Mouse (Mus musculus) midbrain, embryonic 10.5 days (tissue): ENCODE results near the gene Spata31d1a. TPM values are rescaled to one million over a fixed set of nuclear protein-coding genes. Genes with fewer than 3 reads are reported as not detected.
"Not testable (repeated sequence)": the region's sequence is repeated elsewhere in the genome, so short reads cannot be mapped to it uniquely, and the experiment has no call there.

Source experiments
- DNase-seq: peaks from one replicate; pipeline ENCODE4 v3.0.0-alpha.2; 2017; ENCODE audit warnings: low spot score
- H3K27ac ChIP-seq: fragments of 300-500 bp; sonication (generic); replicated peaks from 2 replicates; pipeline ENCODE4 v1.5.1; 2016; ENCODE audit warnings: mild to moderate bottlenecking
- H3K27me3 ChIP-seq: fragments of 300-500 bp; sonication (generic); 2 replicates; pipeline ENCODE4 v1.6.1; 2016; ENCODE audit warnings: low read depth, mild to moderate bottlenecking; ENCODE audit not compliant: poor library complexity, severe bottlenecking
- H3K36me3 ChIP-seq: fragments of 300-500 bp; sonication (generic); 2 replicates; pipeline ENCODE4 v1.6.1; 2016; ENCODE audit warnings: mild to moderate bottlenecking, moderate library complexity
- H3K4me1 ChIP-seq: fragments of 300-500 bp; sonication (generic); 2 replicates; pipeline ENCODE4 v1.6.1; 2016
- H3K4me3 ChIP-seq: fragments of 300-500 bp; sonication (generic); 2 replicates; pipeline ENCODE4 v1.5.1; 2016; ENCODE audit warnings: mild to moderate bottlenecking, moderate library complexity
- H3K9me3 ChIP-seq: fragments of 300-500 bp; sonication (generic); replicated peaks from 2 replicates; pipeline ENCODE4 v1.6.1; 2016; ENCODE audit warnings: mild to moderate bottlenecking
- WGBS: fragments of 180-500 bp; shearing (Covaris S2); methylation state at CpG from one replicate; pipeline ENCODE4 v1.1.7; 2016; 5-methylcytosine and 5-hydroxymethylcytosine counted together
- polyA plus RNA-seq: library from polyadenylated mRNA; unstranded; fragments of >200 nt; fragmentation: Nextera tagmentation; extraction: Ambion mirVana; gene quantifications from 2 replicates; pipeline ENCODE4 v1.2.1, GENCODE M21; 2016

Spata31d1a gene
- polyA plus RNA-seq, 1 experiment from 2014 or later: 0.02 TPM

- WGBS: 30% methylated on average over 7 of the region's 7 CpGs
- H3K27ac ChIP-seq: peak overlapping the region; percentile 47; the same call in 1 of the 2 replicates
- H3K36me3 ChIP-seq: no peaks in the 10 kb centered on the region
- no peaks in the 10 kb centered on the region for H3K9me3 ChIP-seq
- peaks cover 44% of the 10 kb centered on the region for H3K27me3 ChIP-seq
- H3K4me1 ChIP-seq: peaks cover 20% of the 10 kb centered on the region
- H3K4me3 ChIP-seq: no peak overlapping the region
- DNase-seq: peak; percentile 82
Measured at GRCm38 (mm10) chr13:59728378-59729093, 18.4 kb upstream of the Spata31d1a start.

GRCm38 (mm10) chr13:59726139-59726867 is 16.2 kb upstream of the Spata31d1a start:
- peak overlapping the region; percentile 21; the same call in 1 of the 2 replicates for H3K4me3 ChIP-seq
- H3K36me3 ChIP-seq: no peaks in the 10 kb centered on the region
- 35% methylated on average over 29 of the region's 29 CpGs for WGBS
- no peak for DNase-seq
- H3K27ac ChIP-seq: no peak overlapping the region
- no peaks in the 10 kb centered on the region for H3K9me3 ChIP-seq
- H3K4me1 ChIP-seq: peaks cover 20% of the 10 kb centered on the region
- H3K27me3 ChIP-seq: peaks cover 44% of the 10 kb centered on the region

DNA sequence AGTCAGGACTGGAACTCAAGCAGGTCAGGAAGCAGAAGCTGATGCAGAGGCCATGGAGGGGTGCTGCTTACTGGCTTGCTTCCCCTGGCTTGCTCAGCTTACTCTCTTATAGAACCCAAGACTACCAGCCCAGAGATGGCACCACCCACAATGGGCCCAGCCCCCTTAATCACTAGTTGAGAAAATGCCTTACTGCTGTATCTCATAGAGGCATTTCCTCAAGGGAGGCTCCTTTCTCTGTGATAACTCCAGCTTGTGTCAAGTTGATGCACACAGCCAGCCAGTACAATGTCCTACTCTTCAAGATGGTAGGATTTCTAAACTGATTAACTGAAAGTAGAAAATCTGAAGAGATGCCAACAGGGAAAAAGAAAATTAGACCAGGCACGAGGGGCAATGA is 12.0 kb upstream of the Spata31d1a start:
- H3K9me3 ChIP-seq, H3K36me3 ChIP-seq, H3K4me3 ChIP-seq, DNase-seq, H3K27ac ChIP-seq: not testable (repeated sequence)
- WGBS: 94% methylated on average over 1 of the region's 1 CpGs
- Histone ChIP-seq H3K27me3 (peaks cover 25% of the 10 kb centered on the region), H3K4me1 (peaks cover 13% of the 10 kb centered on the region)

GRCm38 (mm10) chr13:59719475-59719874 is 9.3 kb upstream of the Spata31d1a start:
- H3K27me3 ChIP-seq: 0 out of 2 replicates have a peak, but pooled peaks cover 2% of the 10 kb centered on the region
- H3K36me3 ChIP-seq: no peaks in the 10 kb centered on the region
- H3K4me3 ChIP-seq: no peak overlapping the region
- H3K9me3 ChIP-seq: no peaks in the 10 kb centered on the region
- no peak for DNase-seq
- WGBS: 96% methylated on average over 1 of the region's 1 CpGs
- H3K4me1 ChIP-seq: 0 out of 2 replicates have a peak, but pooled peaks cover 3% of the 10 kb centered on the region
- no peak overlapping the region for H3K27ac ChIP-seq

DNA sequence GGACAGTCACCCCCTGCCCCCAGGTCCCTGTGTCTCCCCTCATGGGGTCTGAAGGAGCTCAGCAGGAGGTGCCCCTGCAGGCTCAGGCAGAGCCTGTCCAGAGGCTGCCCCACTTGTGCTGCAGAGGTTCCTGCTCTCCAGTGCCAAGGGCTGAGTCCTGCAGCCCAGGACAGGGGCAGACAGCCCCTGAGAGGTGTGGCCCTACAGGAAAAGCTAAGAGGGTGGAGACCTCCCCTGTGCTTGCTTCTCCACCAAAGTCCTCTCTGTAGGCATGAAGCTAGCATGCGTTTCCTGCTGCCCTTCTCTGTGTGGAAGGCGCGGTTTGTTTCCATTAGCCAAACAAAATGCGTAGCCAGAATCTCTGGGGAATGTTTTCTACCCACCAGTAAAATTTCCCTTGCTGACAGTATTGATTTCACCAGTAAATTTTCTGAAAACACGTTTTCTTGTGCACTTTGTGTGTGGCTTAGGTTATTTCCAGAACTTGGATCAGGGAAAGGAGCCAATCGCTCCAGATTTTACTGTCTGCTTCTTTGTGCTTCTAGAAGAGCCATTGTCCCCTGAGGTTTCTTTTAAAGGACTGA is 8.8 kb upstream of the Spata31d1a start:
- not testable (repeated sequence) for H3K9me3 ChIP-seq, H3K4me1 ChIP-seq, H3K4me3 ChIP-seq, H3K27me3 ChIP-seq, DNase-seq, H3K36me3 ChIP-seq, H3K27ac ChIP-seq
- 43% methylated on average over 6 of the region's 6 CpGs for WGBS

- WGBS: 63% methylated on average over 3 of the region's 3 CpGs
- H3K4me1 ChIP-seq: peaks cover 4% of the 10 kb centered on the region
- peaks cover 8% of the 10 kb centered on the region; the same call in 1 of the 2 replicates for H3K27me3 ChIP-seq
- no peak overlapping the region for H3K27ac ChIP-seq
- no peak overlapping the region for H3K4me3 ChIP-seq
- no peaks in the 10 kb centered on the region for H3K9me3 ChIP-seq
- no peak for DNase-seq
- no peaks in the 10 kb centered on the region for H3K36me3 ChIP-seq
Measured at GRCm38 (mm10) chr13:59713710-59714109, 3.6 kb upstream of the Spata31d1a start.

- H3K36me3 ChIP-seq, H3K27me3 ChIP-seq: not testable (repeated sequence)
Measured at GRCm38 (mm10) chr13:59711984-59712383, 1.9 kb upstream of the Spata31d1a start, which contains the start of gene Spata31d1b. Gene Spata31d1b, plus strand, starts transcription at chr13:59712284.

DNA sequence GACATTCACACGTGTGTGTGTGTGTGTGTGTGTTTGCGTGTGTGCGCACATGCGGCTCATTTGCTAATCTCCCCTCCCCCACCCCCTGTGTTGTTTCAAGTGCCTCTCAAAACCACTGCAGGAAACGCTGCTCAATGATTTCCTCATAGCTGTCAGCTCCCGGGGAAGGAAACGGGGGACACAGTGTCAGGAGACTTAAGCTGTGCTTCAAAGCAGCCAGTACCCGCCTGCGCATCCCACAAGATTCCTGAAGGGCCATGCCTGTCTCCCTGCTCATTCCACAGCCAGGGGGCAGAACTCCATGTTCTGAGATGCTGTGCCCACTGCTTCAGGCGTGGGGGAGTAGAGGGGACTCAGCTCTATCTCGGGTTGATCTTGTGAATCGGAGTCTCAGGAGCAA is 5.6 kb downstream of the Spata31d1a start:
- no peaks in the 10 kb centered on the region for H3K9me3 ChIP-seq
- H3K36me3 ChIP-seq: no peaks in the 10 kb centered on the region
- peak overlapping the region; percentile 42 for H3K27ac ChIP-seq
- DNase-seq: peak; percentile 20
- peaks cover 15% of the 10 kb centered on the region for H3K4me1 ChIP-seq
- WGBS: 67% methylated on average over 12 of the region's 12 CpGs
- peaks cover 20% of the 10 kb centered on the region for H3K27me3 ChIP-seq
- H3K4me3 ChIP-seq: no peak overlapping the region

More at GRCm38 (mm10) chr13:59711984-59712383, 1.9 kb upstream of the Spata31d1a start, which contains the start of gene Spata31d1b:
- H3K27ac ChIP-seq, H3K4me3 ChIP-seq, H3K9me3 ChIP-seq, DNase-seq, H3K4me1 ChIP-seq: not testable (repeated sequence)
- 78% methylated on average over 3 of the region's 3 CpGs for WGBS

- DNase-seq: no peak
- H3K4me3 ChIP-seq: no peak overlapping the region
Measured at GRCm38 (mm10) chr13:59703514-59703913, 6.6 kb downstream of the Spata31d1a start.

DNA sequence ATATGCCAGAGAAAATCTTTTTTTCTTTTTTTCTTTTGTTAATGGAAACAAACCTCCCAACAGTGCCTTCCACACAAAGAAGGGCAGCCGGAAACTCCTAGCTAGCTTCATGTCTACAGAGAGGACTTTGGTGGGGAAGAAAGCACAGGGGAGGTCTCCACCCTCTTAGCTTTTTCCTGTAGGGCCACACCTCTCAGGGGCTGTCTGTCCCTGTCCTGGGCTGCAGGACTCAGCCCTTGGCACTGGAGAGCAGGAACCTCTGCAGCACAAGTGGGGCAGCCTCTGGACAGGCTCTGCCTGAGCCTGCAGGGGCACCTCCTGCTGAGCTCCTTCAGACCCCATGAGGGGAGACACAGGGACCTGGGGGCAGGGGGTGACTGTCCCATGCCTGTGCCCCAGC is 10.0 kb downstream of the Spata31d1a start:
- peaks cover 37% of the 10 kb centered on the region for H3K27me3 ChIP-seq
- H3K4me1 ChIP-seq: peaks cover 15% of the 10 kb centered on the region
- not testable (repeated sequence) for H3K27ac ChIP-seq, H3K4me3 ChIP-seq, H3K9me3 ChIP-seq, H3K36me3 ChIP-seq, DNase-seq
- 59% methylated on average over 1 of the region's 1 CpGs for WGBS

More at GRCm38 (mm10) chr13:59703514-59703913, 6.6 kb downstream of the Spata31d1a start:
- no peaks in the 10 kb centered on the region for H3K9me3 ChIP-seq
- H3K36me3 ChIP-seq: no peaks in the 10 kb centered on the region
- WGBS: 86% methylated on average over 12 of the region's 12 CpGs
- peaks cover 15% of the 10 kb centered on the region for H3K4me1 ChIP-seq
- H3K27ac ChIP-seq: no peak overlapping the region
- peaks cover 20% of the 10 kb centered on the region for H3K27me3 ChIP-seq

DNA sequence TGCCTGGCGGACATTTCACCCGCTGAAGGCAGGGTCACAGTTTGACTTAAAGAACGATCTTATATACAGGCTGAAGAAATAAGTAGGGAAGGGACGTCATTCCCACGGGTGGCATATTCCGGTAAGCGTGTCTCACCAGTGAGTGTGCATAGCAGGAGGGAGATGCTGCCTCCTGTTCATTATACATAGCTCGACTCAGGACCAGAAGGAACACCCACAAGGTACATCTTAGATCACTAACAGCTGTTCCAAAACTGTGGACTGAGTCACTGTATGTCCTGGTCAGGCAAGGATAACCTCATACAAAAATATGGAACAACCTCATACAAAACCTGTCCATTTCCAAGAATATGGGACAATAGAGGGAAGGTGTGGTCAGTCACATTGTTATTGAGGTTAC is 11.0 kb downstream of the Spata31d1a start:
- 93% methylated on average over 8 of the region's 8 CpGs for WGBS
- Histone ChIP-seq H3K36me3 (no peaks in the 10 kb centered on the region), H3K9me3 (peaks cover 9% of the 10 kb centered on the region; the same call in 1 of the 2 replicates), H3K4me3 (no peak overlapping the region), H3K27ac (no peak overlapping the region), H3K4me1 (peaks cover 6% of the 10 kb centered on the region; the same call in 1 of the 2 replicates), H3K27me3 (peaks cover 47% of the 10 kb centered on the region)
- no peak for DNase-seq

- peaks cover 49% of the 10 kb centered on the region for H3K27me3 ChIP-seq
- H3K9me3 ChIP-seq: peaks cover 14% of the 10 kb centered on the region
- no peak for DNase-seq
- WGBS: 91% methylated on average over 7 of the region's 7 CpGs
- no peak overlapping the region for H3K27ac ChIP-seq
- H3K36me3 ChIP-seq: no peaks in the 10 kb centered on the region
- H3K4me1 ChIP-seq: peaks cover 16% of the 10 kb centered on the region
- H3K4me3 ChIP-seq: no peak overlapping the region
Measured at GRCm38 (mm10) chr13:59695781-59696180, 14.3 kb downstream of the Spata31d1a start.
